Mouse (Mus musculus) myocyte (in vitro differentiated cells): ENCODE results near the gene Iglon5. TPM values are rescaled to one million over a fixed set of nuclear protein-coding genes. Genes with fewer than 3 reads are reported as not detected.
A peak's percentile ranks its signal among the peaks of the same experiment; 100 is the strongest.

Experiments
- H3K27me3 ChIP-seq: one replicate; pipeline ENCODE4 v1.6.1; 2011; ENCODE audit not compliant: control insufficient read depth, insufficient read depth, insufficient read length
- H3K36me3 ChIP-seq: one replicate; pipeline ENCODE4 v1.6.1; 2011; ENCODE audit not compliant: control insufficient read depth, insufficient read depth
- H3K4me2 ChIP-seq: one replicate; pipeline ENCODE4 v1.6.1; 2011; ENCODE audit warnings: low read depth, control low read depth
- H3K4me3 ChIP-seq: one replicate; pipeline ENCODE4 v1.5.1; 2011; ENCODE audit warnings: mild to moderate bottlenecking, control low read depth, moderate library complexity
- H3K79me2 ChIP-seq: one replicate; pipeline ENCODE4 v1.6.1; 2011; ENCODE audit not compliant: control insufficient read depth, insufficient read depth
- H3ac ChIP-seq: one replicate; pipeline ENCODE4 v1.6.1; 2011; ENCODE audit not compliant: control insufficient read depth, insufficient read length
- CEBPB ChIP-seq: IDR thresholded peaks from 2 replicates; pipeline ENCODE4 v1.6.1; 2011; ENCODE audit warnings: mild to moderate bottlenecking, moderate library complexity; ENCODE audit not compliant: poor library complexity, insufficient read depth, severe bottlenecking
- E2F4 ChIP-seq: IDR thresholded peaks from one replicate; pipeline ENCODE4 v1.6.1; 2011; ENCODE audit warnings: mild to moderate bottlenecking, control low read depth, moderate library complexity; ENCODE audit not compliant: insufficient read depth
- MAX ChIP-seq: IDR thresholded peaks from one replicate; pipeline ENCODE4 v1.6.1; 2011; ENCODE audit warnings: low read depth, mild to moderate bottlenecking, control low read depth
- MYOD1 ChIP-seq, 3 experiments: IDR thresholded peaks; one replicate each; pipeline ENCODE4 v1.6.1; 2011; ENCODE audit warnings: control low read depth in 2 of 3, low read depth in 2 of 3, mild to moderate bottlenecking in 2 of 3, moderate library complexity in 1 of 3; ENCODE audit not compliant: insufficient read length in 2 of 3, control insufficient read depth in 1 of 3
- MYOG ChIP-seq, 3 experiments: IDR thresholded peaks; one replicate each; pipeline ENCODE4 v1.6.1; 2011; ENCODE audit warnings: control low read depth in 2 of 3, low read depth in 2 of 3, mild to moderate bottlenecking in 2 of 3; ENCODE audit not compliant: insufficient read length in 2 of 3, control insufficient read depth in 1 of 3, insufficient read depth in 1 of 3
- POLR2A ChIP-seq: IDR thresholded peaks from one replicate; pipeline ENCODE4 v1.6.1; 2011; ENCODE audit warnings: low read depth, mild to moderate bottlenecking, control low read depth, moderate library complexity; ENCODE audit not compliant: insufficient read length
- POLR2AphosphoS2 ChIP-seq: IDR thresholded peaks from one replicate; pipeline ENCODE4 v1.6.1; 2011; ENCODE audit warnings: low read depth, control low read depth; ENCODE audit not compliant: insufficient read length
- REST ChIP-seq: IDR thresholded peaks from one replicate; pipeline ENCODE4 v1.6.1; 2011; ENCODE audit warnings: mild to moderate bottlenecking, control low read depth, moderate library complexity; ENCODE audit not compliant: insufficient read depth, insufficient read length
- SRF ChIP-seq: IDR thresholded peaks from one replicate; pipeline ENCODE4 v1.6.1; 2011; ENCODE audit warnings: low read depth; ENCODE audit not compliant: control insufficient read depth, insufficient read length
- TCF12 ChIP-seq: IDR thresholded peaks from one replicate; pipeline ENCODE4 v1.6.1; 2011; ENCODE audit warnings: mild to moderate bottlenecking, control low read depth; ENCODE audit not compliant: poor library complexity, insufficient read depth, severe bottlenecking
- TCF3 ChIP-seq: IDR thresholded peaks from one replicate; pipeline ENCODE4 v1.6.1; 2011; ENCODE audit warnings: low read depth, control low read depth; ENCODE audit not compliant: insufficient read length
- USF1 ChIP-seq: IDR thresholded peaks from one replicate; pipeline ENCODE4 v1.6.1; 2011; ENCODE audit warnings: low read depth, mild to moderate bottlenecking, control low read depth, moderate library complexity
- polyA plus RNA-seq: library from polyadenylated mRNA; unstranded; fragments of >200 nt; fragmentation: generic; extraction: Trizol; gene quantifications from one replicate; pipeline ENCODE4 v1.2.1, GENCODE M21; 2012; ENCODE audit warnings: missing spikeins

The Iglon5 gene
- polyA plus RNA-seq, 1 experiment = 4.9 TPM

DNA sequence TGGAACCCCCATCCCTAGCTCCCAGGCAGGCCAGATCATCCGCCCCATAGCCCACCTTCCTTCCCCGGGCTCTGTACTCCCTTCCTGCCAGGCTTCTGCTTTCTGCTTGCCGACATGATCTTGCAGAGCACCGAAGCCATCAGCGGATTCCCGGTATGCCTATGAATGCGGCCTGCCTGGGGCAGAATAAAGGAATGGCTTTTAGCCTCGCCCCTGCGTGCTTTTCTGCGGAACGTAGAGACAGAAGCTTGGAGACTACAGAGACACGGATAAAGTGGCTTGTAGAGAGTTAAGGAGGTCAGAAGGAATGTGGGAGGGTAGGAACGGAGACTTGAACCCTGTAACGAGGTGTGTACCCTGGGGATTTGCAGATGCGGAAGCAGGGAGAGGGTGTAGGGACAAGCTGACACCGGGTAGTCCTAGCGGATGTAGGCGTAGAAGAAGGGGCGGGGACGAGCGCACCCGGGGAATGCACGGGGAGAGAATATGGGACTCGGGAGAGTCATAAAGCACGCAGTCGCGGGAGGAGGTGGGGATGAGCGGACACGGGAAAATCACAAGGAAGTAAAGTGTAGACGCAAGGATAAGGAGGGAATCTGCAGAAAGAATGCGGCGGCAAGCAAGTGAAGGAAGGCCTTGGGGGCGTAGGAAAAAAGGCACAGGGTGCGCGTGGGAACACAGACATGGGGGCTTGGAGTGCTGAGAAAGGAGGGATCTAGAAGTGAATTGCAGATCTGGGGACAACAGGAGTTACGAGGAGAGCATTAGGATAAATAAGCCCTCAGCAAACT, 46.6 kb downstream of the Iglon5 start:
- no peak for TF ChIP-seq MYOG (IDR thresholded peaks at IDR 0.05; ENCODE audit: control insufficient read depth in 1 of 3, insufficient read depth in 1 of 3, insufficient read length in 2 of 3, low read depth in 2 of 3)
- TF ChIP-seq SRF = no peak
- peak; percentile 59 for TF ChIP-seq POLR2AphosphoS2
- TF ChIP-seq POLR2A = peak; percentile 64
- TF ChIP-seq MYOD1 (IDR thresholded peaks at IDR 0.05; ENCODE audit: control insufficient read depth in 1 of 3, insufficient read length in 2 of 3, low read depth in 2 of 3) = no peak
- Histone ChIP-seq H3K4me2 (peak overlapping the region; percentile 99), H3ac (peak overlapping the region; percentile 44), H3K79me2 (peaks cover 11% of the 10 kb centered on the region), H3K4me3 (peak overlapping the region; percentile 69), H3K27me3 (no peaks in the 10 kb centered on the region), H3K36me3 (no peaks in the 10 kb centered on the region)

DNA sequence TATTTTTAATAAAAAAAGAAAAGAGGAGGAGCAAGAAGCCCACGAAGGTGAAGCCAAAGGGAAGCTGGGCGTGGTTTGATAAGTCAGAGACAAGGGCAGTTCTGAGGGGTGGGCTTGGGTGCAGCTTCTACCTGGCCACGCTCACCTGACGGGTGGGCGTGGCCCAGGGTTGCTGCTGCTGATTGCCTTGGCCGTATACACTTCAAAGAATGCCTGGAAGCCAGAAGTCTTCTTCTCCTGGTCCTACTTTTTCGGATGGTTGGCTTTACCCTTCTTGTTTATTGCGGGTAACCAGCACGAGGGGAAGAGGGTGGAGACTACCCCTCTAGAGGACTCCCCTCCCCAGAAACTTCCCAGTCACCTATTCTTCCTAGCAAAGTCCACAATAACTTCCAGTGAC, 47.2 kb downstream of the Iglon5 start:
- peaks cover 11% of the 10 kb centered on the region for H3K79me2 ChIP-seq

DNA sequence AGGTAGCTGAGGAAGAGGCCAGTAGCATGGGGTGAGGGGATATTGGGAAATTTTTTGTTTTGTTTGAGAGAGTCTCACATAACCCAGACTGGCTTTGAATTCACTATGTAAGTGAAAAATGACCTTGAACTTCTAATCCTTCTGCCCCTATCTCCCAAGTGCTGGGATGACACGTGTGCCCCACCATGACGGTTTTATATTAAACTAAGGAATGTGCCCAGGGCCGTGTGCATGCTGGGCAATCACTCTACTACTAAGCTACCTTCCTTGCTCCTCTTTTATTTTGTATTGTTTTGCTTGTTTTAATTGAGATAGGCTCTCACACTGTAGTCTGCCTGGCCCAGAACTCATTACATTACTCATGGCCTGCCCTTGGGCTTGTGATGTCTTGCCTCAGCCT, 48.8 kb downstream of the Iglon5 start:
- no peak overlapping the region for H3K4me3 ChIP-seq
- TF ChIP-seq POLR2A (no peak), TCF12 (no peak), CEBPB (no peak), TCF3 (no peak), POLR2AphosphoS2 (no peak), MYOG (IDR thresholded peaks at IDR 0.05; ENCODE audit: control insufficient read depth in 1 of 3, insufficient read depth in 1 of 3, insufficient read length in 2 of 3, low read depth in 2 of 3) (no peak), SRF (no peak)
- H3K27me3 ChIP-seq = no peaks in the 10 kb centered on the region
- H3K79me2 ChIP-seq = peaks cover 11% of the 10 kb centered on the region
- H3K4me2 ChIP-seq = no peak overlapping the region
- no peaks in the 10 kb centered on the region for H3K36me3 ChIP-seq
- H3ac ChIP-seq = no peak overlapping the region

More for the DNA sequence above, 47.2 kb downstream of the Iglon5 start:
- Histone ChIP-seq H3K36me3 (no peaks in the 10 kb centered on the region), H3ac (peak overlapping the region; percentile 44), H3K4me3 (peak overlapping the region; percentile 69), H3K4me2 (peak overlapping the region; percentile 99), H3K27me3 (no peaks in the 10 kb centered on the region)
- no peak for TF ChIP-seq POLR2AphosphoS2
- TF ChIP-seq MAX = no peak
- TF ChIP-seq REST = no peak
- no peak for TF ChIP-seq MYOG (IDR thresholded peaks at IDR 0.05; ENCODE audit: control insufficient read depth in 1 of 3, insufficient read depth in 1 of 3, insufficient read length in 2 of 3, low read depth in 2 of 3)
- TF ChIP-seq CEBPB = no peak
- TF ChIP-seq TCF3 = no peak
- no peak for TF ChIP-seq SRF
- TF ChIP-seq POLR2A = no peak
- no peak for TF ChIP-seq MYOD1 (IDR thresholded peaks at IDR 0.05; ENCODE audit: control insufficient read depth in 1 of 3, insufficient read length in 2 of 3, low read depth in 2 of 3)
- no peak for TF ChIP-seq USF1
- no peak for TF ChIP-seq TCF12
- no peak for TF ChIP-seq E2F4

DNA sequence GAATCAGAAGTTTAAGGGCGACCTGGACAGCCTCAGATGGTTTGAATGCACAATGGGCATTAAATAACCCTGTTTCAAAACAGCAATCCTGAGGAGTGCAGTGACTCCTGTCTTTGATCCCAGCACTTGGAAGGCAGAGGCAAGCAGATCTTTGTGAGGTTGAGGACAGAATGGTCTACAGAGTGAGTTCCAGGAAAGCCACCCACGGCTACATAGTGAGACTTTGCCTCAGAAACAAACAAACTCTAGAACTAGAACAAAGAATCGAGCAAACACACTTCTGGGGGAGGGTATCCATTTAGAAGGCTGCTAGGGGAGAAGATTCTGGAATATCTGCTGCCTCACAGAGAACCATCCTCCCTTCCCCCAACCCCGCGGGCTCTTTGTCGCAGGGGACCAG, 49.4 kb downstream of the Iglon5 start, which contains the start of gene Cldnd2:
Gene Cldnd2 (plus strand): TSS at position 301 of the 400 bp plus-strand sequence.
- no peak within 1 kb of the TSS for H3K4me2 ChIP-seq
- no peaks in the 10 kb centered on the region for H3K36me3 ChIP-seq
- H3K79me2 ChIP-seq = peaks cover 7% of the 10 kb centered on the region
- no peak within 1 kb of the TSS for H3K4me3 ChIP-seq
- TF ChIP-seq MYOD1 (IDR thresholded peaks at IDR 0.05; ENCODE audit: control insufficient read depth in 1 of 3, insufficient read length in 2 of 3, low read depth in 2 of 3) (no peak), POLR2A (no peak), MAX (no peak), POLR2AphosphoS2 (no peak), E2F4 (no peak), MYOG (IDR thresholded peaks at IDR 0.05; ENCODE audit: control insufficient read depth in 1 of 3, insufficient read depth in 1 of 3, insufficient read length in 2 of 3, low read depth in 2 of 3) (no peak), CEBPB (no peak), REST (no peak), TCF12 (no peak), TCF3 (no peak), USF1 (no peak), SRF (no peak)
- H3ac ChIP-seq = no peak within 1 kb of the TSS
- no peaks in the 10 kb centered on the region for H3K27me3 ChIP-seq

DNA sequence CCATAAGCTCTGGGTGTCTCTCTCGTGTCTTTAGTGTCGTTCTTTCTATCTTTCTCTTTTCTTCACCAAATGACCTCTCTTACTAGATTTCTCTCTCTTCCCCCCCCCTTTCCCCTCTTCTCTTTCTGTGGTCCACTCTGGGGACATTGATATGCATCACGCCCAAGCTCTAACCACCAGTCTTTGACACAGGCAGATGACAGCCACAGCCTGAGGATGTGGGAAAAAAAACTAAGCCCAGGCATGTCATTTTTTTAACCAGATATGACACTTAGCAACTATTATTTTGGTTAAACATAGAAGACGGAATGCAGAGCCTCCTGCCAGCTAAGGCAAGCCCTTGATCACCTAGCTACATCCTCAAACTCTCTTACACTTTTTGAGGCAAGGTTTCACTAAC, 51.3 kb downstream of the Iglon5 start:
- no peak overlapping the region for H3ac ChIP-seq
- H3K79me2 ChIP-seq = no peaks in the 10 kb centered on the region
- H3K4me3 ChIP-seq = no peak overlapping the region
- no peak for TF ChIP-seq TCF3
- no peak for TF ChIP-seq TCF12
- TF ChIP-seq E2F4 = no peak
- no peak for TF ChIP-seq MYOD1 (IDR thresholded peaks at IDR 0.05; ENCODE audit: control insufficient read depth in 1 of 3, insufficient read length in 2 of 3, low read depth in 2 of 3)
- no peak for TF ChIP-seq REST
- no peak for TF ChIP-seq POLR2A
- TF ChIP-seq USF1 = no peak
- TF ChIP-seq POLR2AphosphoS2 = no peak
- TF ChIP-seq MAX = no peak
- H3K4me2 ChIP-seq = no peak overlapping the region
- H3K36me3 ChIP-seq = no peaks in the 10 kb centered on the region
- no peaks in the 10 kb centered on the region for H3K27me3 ChIP-seq
